Mouse (Mus musculus): Measurements from ENCODE around the gene Gm49387.

Gene Gm49387

GRCm38 (mm10) chr14:31640346-31640889, at the start of gene Gm49387:
Gm49387 (minus strand) TSS chr14:31640878.
- no peak for DNase-seq

GRCm38 (mm10) chr14:31686231-31686630, 45.6 kb upstream of the Gm49387 start:
- no peak for DNase-seq

GRCm38 (mm10) chr14:31685680-31686079, 45.0 kb upstream of the Gm49387 start:
- peak; percentile 56 to 64 for DNase-seq

- DNase-seq = no peak
Measured at GRCm38 (mm10) chr14:31684343-31685040, 43.8 kb upstream of the Gm49387 start.

- DNase-seq = no peak
Measured at GRCm38 (mm10) chr14:31683610-31684009, 42.9 kb upstream of the Gm49387 start.

- no peak for DNase-seq
Measured at GRCm38 (mm10) chr14:31681931-31682555, 41.4 kb upstream of the Gm49387 start.

GRCm38 (mm10) chr14:31681291-31681690, 40.6 kb upstream of the Gm49387 start:
- DNase-seq = no peak

- DNase-seq = peak in 1 of 2 experiments; percentile 20
Measured at GRCm38 (mm10) chr14:31680656-31681055, 40.0 kb upstream of the Gm49387 start.

- DNase-seq = no peak
Measured at GRCm38 (mm10) chr14:31671635-31672320, 31.1 kb upstream of the Gm49387 start.

- peak in 1 of 2 experiments; percentile 44 for DNase-seq
Measured at GRCm38 (mm10) chr14:31669642-31670490, 29.2 kb upstream of the Gm49387 start.

GRCm38 (mm10) chr14:31669161-31669611, 28.5 kb upstream of the Gm49387 start:
- peak in 1 of 2 experiments; percentile 39 for DNase-seq

GRCm38 (mm10) chr14:31668326-31668725, 27.6 kb upstream of the Gm49387 start:
- no peak for DNase-seq

GRCm38 (mm10) chr14:31667741-31668140, 27.1 kb upstream of the Gm49387 start:
- no peak for DNase-seq

- peak in 1 of 2 experiments; percentile 32 for DNase-seq
Measured at GRCm38 (mm10) chr14:31666931-31667705, 26.4 kb upstream of the Gm49387 start.

- DNase-seq = no peak
Measured at GRCm38 (mm10) chr14:31665566-31665940, 24.9 kb upstream of the Gm49387 start.

- peak; percentile 55 to 58 for DNase-seq
Measured at GRCm38 (mm10) chr14:31664903-31665565, 24.4 kb upstream of the Gm49387 start.

- DNase-seq = no peak
Measured at GRCm38 (mm10) chr14:31664100-31664902, 23.6 kb upstream of the Gm49387 start.

GRCm38 (mm10) chr14:31663376-31664099, 22.9 kb upstream of the Gm49387 start:
- DNase-seq = no peak

- peak; percentile 56 to 57 for DNase-seq
Measured at GRCm38 (mm10) chr14:31662555-31663211, 22.0 kb upstream of the Gm49387 start.

Measured in spleen, adult 18-20 months (tissue).